Mouse (Mus musculus) monocyte, adult 5-6 weeks (primary cell): ENCODE measurements at regions not wholly inside any gene's neighbourhood (a gene's known extent, or its start where the extent isn't known, plus 50 kb on each side); places are given as distances from the start of the nearest gene placed in this dataset.

Experiments used
- ATAC-seq: fragments of 153-309, 156-312 bp; replicated peaks from 2 replicates; pipeline ENCODE4 v1.8.0; 2017; ENCODE audit warnings: mild to moderate bottlenecking; ENCODE audit not compliant: low TSS enrichment, insufficient number of reproducible peaks, severe bottlenecking, poor library complexity, low FRiP score

- no peak for ATAC-seq
Measured at GRCm38 (mm10) chr10:37416321-37416720, 277.6 kb upstream of the Marcks start.

- ATAC-seq: no peak
Measured at GRCm38 (mm10) chr10:37412401-37412800, 273.7 kb upstream of the Marcks start.

DNA sequence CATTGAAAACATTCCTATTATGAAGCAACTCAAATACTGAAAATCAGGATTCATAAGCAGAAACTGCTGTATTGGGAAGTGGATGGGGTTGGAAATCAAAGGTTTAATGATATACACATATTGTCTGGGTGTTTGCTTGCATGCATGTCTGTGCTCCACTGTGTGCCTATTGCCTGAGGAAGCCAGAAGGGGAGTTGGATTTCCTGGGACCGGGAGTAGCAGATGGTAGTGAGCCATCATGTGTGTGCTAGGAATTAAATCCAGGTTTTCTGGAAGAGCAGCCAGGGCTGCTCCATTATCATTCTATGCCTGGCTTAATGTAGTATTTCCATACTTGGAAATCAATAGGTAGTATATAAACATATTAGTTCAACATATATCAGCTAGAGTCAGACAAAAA is 271.0 kb upstream of the Marcks start:
- no peak for ATAC-seq

- ATAC-seq: no peak
Measured at GRCm38 (mm10) chr10:37407487-37407886, 268.8 kb upstream of the Marcks start.

DNA sequence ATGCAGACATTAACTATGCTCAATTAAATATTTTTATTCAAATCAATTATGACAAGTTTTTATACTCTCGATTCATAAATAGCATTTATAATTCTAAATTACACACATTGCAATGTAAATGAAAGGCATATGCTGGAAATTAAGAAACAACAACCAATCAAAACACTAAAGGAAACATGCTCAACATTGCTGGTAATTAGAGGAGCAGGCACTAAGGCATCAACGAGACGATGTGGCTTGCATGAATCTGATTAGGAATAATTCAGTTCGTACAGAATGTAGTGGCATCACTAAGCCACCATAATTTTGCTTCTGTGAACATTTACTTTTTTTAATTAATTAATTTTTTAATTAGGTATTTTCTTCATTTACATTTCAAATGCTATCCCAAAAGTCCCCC is 266.2 kb upstream of the Marcks start:
- no peak for ATAC-seq

DNA sequence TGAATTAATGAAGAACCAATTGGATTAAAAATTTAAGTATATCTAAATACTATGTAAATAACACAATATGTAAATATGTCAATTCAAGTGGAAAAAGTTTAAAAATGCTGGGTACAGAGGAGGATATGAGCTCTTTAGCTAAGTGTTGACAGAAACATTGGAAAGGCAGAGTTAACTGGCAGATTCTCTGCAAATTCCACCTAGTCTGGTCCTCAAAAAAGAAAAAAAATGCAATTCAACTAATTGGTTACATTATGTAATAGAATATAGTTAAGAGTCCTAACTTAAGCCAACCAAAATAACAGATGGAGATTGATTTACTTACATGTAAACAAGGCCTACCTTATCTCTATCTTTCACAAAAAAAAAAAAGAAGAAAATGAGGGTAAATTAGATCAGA is 265.7 kb upstream of the Marcks start:
- ATAC-seq: no peak

DNA sequence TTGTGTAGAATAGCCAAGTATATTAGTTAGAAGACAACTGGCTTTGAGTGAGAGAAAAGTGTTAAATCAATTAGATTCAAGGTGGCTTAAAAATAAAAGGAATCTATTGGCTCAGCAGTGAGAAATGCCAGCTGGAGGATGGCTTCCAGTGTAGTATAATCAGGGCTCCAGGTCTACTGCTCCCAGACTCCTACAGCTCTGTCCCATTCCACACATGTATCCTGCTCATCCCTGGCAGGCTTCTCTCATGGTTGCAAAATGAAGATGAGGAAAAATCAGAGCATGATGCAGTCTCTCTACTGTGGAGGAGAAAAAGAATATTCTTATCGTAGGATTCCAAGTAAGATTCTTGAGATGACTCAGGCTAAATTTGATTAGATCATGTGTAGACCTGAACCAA is 263.7 kb upstream of the Marcks start:
- ATAC-seq: no peak

DNA sequence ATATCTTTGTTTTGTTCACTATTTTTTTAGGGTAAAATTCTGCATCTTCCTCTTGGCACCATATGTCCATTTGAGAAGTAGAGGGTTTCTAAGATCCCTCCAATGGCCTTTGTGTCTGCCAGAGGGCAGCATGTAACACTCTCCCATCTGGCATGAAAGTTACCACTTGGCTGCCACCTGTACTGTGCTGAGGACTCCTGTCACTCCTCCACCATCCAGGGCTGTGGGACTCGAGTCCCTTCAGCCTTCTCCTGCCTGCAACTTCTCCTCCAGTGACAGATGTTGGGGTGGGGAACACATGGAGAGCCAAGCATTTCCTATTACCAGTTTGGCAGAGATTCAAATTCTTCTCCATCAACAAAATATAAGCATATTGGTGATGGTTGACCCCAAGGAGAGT is 262.3 kb upstream of the Marcks start:
- no peak for ATAC-seq

- no peak for ATAC-seq
Measured at GRCm38 (mm10) chr10:37400379-37400778, 261.7 kb upstream of the Marcks start.

GRCm38 (mm10) chr10:37397271-37397991 is 258.7 kb upstream of the Marcks start:
- ATAC-seq: no peak

DNA sequence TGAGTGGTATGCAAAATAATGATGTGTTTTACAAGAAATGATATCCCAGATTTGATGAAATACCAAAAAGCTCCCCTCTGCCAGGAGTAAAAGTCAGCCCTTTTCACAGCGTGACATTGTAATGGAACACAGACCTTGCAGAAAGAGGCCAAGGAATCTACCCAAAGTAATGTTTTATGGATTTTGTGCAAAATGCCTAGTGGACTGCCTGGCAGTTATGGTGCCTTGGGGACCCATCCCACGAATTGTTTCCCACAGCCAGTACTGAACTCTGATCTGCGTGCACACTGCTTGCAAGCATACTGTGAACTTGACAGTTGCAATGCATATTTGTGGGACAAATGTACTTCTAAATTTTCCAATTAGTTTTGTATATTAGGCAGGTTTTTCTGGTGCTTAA is 251.3 kb upstream of the Marcks start:
- ATAC-seq: no peak

- ATAC-seq: 0 out of 2 replicates have a peak, but pooled peaks have one; percentile 47
Measured at GRCm38 (mm10) chr10:37386216-37386615, 247.5 kb upstream of the Marcks start.

- no peak for ATAC-seq
Measured at GRCm38 (mm10) chr10:37380024-37380423, 241.3 kb upstream of the Marcks start.

DNA sequence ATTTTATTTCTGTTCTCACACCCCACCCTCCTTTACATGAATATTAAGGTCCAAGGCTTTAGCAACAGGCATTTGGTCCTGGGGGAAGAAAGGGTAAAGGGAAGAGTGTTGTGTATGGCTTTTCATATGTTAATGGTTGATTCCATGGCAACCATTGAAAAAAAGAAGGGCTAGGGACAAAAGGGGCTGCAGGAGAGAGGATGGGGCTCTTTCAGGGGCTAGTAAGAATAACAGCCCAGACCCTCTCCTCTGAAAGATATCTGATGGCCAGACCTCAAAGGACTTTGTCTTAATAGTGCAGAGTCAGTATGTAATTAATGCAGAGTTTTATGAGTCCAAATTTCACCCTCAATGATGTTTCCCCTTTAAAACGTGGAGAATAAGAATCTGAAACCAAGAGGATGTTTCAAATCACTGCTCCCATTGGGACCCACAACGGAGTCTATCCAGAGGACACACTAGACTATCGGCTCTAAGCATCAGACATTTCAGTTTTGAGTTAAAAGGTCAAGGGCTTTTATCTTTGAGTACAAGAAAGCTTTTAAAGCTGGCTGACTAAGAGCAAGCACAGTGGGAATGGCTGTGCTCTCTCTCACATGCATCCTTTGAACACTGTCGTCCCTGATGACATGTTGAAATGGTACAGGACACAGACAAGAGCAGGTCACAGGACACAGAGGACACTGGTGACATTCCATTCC is 239.4 kb upstream of the Marcks start:
- no peak for ATAC-seq

GRCm38 (mm10) chr10:37377258-37378001 is 238.7 kb upstream of the Marcks start:
- no peak for ATAC-seq

DNA sequence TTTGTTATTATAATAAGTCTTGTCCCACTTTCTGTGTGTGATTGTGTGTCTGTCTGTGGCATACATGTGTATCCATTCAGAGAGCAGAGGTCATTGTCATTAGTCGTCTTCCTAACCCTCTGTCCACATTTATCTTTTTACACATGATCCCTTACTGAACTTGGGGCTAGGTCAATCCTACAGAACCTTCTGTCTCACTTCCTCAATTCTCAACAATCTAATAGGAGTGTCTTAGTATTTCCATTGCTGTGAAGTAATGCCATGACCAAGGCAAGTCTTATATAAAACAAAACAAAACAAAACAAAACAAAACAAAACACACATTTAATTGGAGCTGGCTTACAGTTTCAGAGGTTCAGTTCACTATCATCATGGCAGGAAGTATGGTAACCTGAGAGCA is 237.5 kb upstream of the Marcks start:
- peak; percentile 50; the same call in 1 of the 2 replicates for ATAC-seq

DNA sequence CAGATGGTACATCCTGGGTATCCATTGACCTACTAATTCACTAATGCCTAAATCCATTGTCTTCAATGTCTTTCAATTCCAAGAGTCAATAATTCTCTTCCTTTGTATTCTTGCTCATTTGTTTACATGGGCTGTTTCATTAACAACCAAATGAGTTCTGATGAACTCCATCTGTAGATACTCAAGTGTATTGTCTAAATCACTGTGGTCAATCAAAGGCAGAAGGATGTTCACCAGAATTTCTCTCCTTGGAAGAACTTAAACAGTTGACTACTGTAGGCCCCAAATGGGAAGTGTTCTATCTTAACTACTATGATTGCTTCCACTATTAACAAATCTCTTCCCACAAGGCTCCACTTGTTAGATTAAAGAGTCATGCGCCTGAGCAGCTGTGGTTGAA is 236.9 kb upstream of the Marcks start:
- ATAC-seq: no peak

GRCm38 (mm10) chr10:37368997-37369679 is 230.4 kb upstream of the Marcks start:
- ATAC-seq: no peak

DNA sequence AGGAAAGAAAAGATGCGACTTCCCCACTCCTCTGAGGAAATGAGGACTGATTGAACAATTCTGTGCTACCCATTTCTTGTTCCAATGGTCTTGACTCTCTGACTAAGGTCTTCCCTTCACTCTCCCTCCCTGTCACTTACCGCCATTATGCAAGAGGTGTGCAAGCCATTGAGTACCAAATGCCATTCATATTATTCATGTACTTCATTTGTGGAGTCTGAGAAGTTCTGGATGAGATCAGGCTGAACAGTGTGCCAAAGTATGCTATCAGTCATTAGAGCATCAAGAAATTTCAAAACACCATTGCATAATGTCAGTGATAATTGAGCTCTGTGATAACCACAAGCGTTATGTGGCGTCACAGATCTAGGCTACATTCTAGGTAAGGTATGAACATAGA is 229.1 kb upstream of the Marcks start:
- no peak for ATAC-seq
